Mouse (Mus musculus) sigmoid colon, adult 10 weeks (tissue): ENCODE results near the gene Tmem240. TPM values are rescaled to one million over a fixed set of nuclear protein-coding genes. Genes with fewer than 3 reads are reported as not detected.

Experiments used
- polyA plus RNA-seq: library from polyadenylated mRNA; stranded (reverse); fragments of 350-450 nt; fragmentation: Illumina TruSeq; extraction: RNeasy Lipid Tissue Mini Kit (QIAGEN cat#74804); gene quantifications from one replicate; pipeline ENCODE4 v1.2.3, GENCODE M21; 2014; ENCODE audit warnings: low read depth, low replicate concordance

The Tmem240 gene
- not detected for polyA plus RNA-seq

GRCm38 (mm10) chr4:155734350-155734941 lies at the start of gene Tmem240:
TSS of gene Tmem240 (plus strand) at chr4:155734800.

GRCm38 (mm10) chr4:155694111-155694481 lies 40.5 kb upstream of the Tmem240 start, which contains the start of gene Fndc10:
TSS of gene Fndc10 (plus strand) at chr4:155694342.

GRCm38 (mm10) chr4:155704721-155705591 lies 29.6 kb upstream of the Tmem240 start, which contains the start of gene Ssu72:
TSS of gene Ssu72 (plus strand) at chr4:155704800.

GRCm38 (mm10) chr4:155760613-155761355 lies 26.2 kb downstream of the Tmem240 start, which contains the start of gene Atad3a:
TSS of gene Atad3a (minus strand) at chr4:155761093.

GRCm38 (mm10) chr4:155774280-155774754 lies 39.7 kb downstream of the Tmem240 start, which contains the start of gene Vwa1:
TSS of gene Vwa1 (minus strand) at chr4:155774698.

GRCm38 (mm10) chr4:155785819-155786218 lies 51.2 kb downstream of the Tmem240 start, which contains the start of gene Tmem88b:
TSS of gene Tmem88b (minus strand) at chr4:155785874.

GRCm38 (mm10) chr4:155790021-155790489 lies 55.5 kb downstream of the Tmem240 start, which contains the start of gene Ankrd65:
TSS of gene Ankrd65 (plus strand) at chr4:155790439.

Other genes with a start within 250 kb of the Tmem240 start
- 249 TPM for gene Gnb1, start 243.4 kb upstream of the Tmem240 start, polyA plus RNA-seq
- gene Nadk, start 172.4 kb upstream of the Tmem240 start, polyA plus RNA-seq = 60.5 TPM
- 12.6 TPM for gene Slc35e2, start 133.4 kb upstream of the Tmem240 start, polyA plus RNA-seq
- 70.4 TPM for gene Cdk11b, start 109.9 kb upstream of the Tmem240 start, polyA plus RNA-seq
- not detected for gene Gm10563, start 89.4 kb upstream of the Tmem240 start, polyA plus RNA-seq
- gene Mmp23, start 81.4 kb upstream of the Tmem240 start, polyA plus RNA-seq = 0.54 TPM
- 1.3 TPM for gene Mib2, start 65.6 kb upstream of the Tmem240 start, polyA plus RNA-seq
- gene Fndc10, start 40.5 kb upstream of the Tmem240 start, polyA plus RNA-seq = not detected
- gene Ssu72, start 30.0 kb upstream of the Tmem240 start, polyA plus RNA-seq = 110 TPM
- 5.1 TPM for gene Atad3a, start 26.3 kb downstream of the Tmem240 start, polyA plus RNA-seq
- gene Vwa1, start 39.9 kb downstream of the Tmem240 start, polyA plus RNA-seq = 0.63 TPM
- gene Tmem88b, start 51.1 kb downstream of the Tmem240 start, polyA plus RNA-seq = 0.98 TPM
- not detected for gene Ankrd65, start 55.6 kb downstream of the Tmem240 start, polyA plus RNA-seq
- gene Mrpl20, start 68.1 kb downstream of the Tmem240 start, polyA plus RNA-seq = 39.1 TPM
- gene Ccnl2, start 77.7 kb downstream of the Tmem240 start, polyA plus RNA-seq = 177 TPM
- gene Aurkaip1, start 96.5 kb downstream of the Tmem240 start, polyA plus RNA-seq = 4.8 TPM
- 52.4 TPM for gene Mxra8, start 104.9 kb downstream of the Tmem240 start, polyA plus RNA-seq
- 1.5 TPM for gene Dvl1, start 112.6 kb downstream of the Tmem240 start, polyA plus RNA-seq
- 0.13 TPM for gene Tas1r3, start 128.6 kb downstream of the Tmem240 start, polyA plus RNA-seq
- gene Cptp, start 134.6 kb downstream of the Tmem240 start, polyA plus RNA-seq = 7.8 TPM
- 2.7 TPM for gene Ints11, start 134.7 kb downstream of the Tmem240 start, polyA plus RNA-seq
- gene Pusl1, start 157.0 kb downstream of the Tmem240 start, polyA plus RNA-seq = 1.3 TPM
- gene Acap3, start 157.0 kb downstream of the Tmem240 start, polyA plus RNA-seq = 0.47 TPM
- gene Ube2j2, start 209.0 kb downstream of the Tmem240 start, polyA plus RNA-seq = 117 TPM
- 3.3 TPM for gene C1qtnf12, start 227.5 kb downstream of the Tmem240 start, polyA plus RNA-seq